Mouse (Mus musculus) spleen, postnatal 4 days (tissue): Measurements from ENCODE around the gene 2310007B03Rik.

Source experiments
- DNase-seq, 2 experiments: peaks; one replicate each; pipeline ENCODE4 v3.0.0; 2022; ENCODE audit warnings: low spot score in 2 of 2

Gene 2310007B03Rik

DNA sequence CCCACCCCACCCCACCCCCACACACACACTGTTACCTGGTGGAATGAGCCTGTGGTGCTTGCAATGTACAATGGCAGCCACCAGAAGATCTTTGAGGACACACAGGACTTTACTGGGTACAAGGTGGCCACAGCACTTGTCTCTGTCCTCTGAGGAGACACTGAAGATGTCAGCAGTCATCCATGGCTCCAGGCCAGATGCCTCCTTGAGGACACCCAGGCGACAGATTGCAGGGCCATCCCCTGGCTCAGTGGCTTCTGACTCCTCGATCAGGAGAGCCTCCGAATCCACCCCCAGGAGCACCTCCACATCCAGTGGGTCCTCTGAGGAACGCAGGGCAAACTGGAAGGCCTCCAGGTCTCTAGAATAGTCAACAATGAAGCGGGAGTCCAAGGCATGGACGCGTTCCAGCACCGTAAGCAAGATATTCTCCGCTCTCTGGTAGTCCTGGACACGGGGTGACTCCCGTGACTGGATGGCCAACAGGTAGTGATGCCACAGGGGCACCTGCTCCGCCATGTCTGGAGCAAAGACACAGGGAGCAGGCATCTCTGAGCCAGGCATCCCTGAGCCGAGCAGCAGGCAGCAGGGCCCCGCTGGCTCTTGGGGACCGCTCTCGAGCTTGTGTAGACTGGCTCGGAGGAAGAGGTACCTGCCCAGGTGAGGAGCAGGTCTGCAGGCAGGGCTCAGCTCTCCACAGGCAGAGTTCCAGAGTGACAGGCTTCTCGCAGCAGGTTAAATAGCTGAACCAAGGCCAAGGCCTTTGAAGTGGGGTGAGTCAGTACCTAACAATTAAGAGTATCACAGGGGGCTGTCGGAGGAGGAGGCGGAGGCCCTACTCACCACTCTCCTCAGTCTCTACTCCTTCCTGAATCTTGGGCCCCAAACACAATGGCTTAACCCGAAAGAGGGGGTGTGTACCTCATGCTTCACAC, 915 bp downstream of the 2310007B03Rik start:
- DNase-seq, result no peak

DNA sequence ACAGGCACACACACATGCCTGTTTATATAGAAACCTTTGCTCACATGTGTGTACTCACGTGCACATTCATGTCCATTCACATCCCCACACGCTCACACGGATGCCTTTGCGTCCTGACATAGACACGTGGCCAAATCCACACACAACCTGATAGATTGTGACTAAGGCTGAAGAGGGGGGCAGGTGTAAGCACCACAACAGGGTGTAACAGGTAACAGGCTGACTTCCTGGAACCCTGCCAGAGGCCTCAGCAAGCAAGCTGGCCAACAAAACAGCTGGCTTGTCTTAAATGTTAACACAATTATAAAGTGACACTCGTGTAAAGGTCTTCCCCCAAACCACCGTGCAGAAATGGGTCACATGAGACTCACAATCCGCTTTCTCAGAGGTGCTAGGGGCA, 1.8 kb downstream of the 2310007B03Rik start:
- DNase-seq, result no peak

DNA sequence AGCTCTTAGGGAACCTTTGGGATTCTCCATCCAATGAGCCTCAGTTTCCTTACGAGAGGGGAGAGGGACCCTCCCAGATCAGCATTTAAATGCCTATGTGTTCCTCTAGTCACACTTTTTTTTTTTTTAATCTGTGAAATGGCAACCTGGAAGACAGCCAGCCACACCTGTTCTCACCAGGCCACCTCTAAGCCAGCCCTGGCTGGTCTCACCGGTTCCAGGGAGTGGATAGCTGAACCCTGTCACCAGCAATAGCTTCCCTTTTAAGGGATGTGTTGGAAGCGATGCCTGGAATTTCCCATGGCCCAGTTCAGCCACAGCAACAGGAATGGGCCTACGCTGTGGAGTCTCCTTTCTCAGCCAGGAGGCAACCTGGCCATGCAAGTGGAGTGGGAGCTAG, 3.2 kb downstream of the 2310007B03Rik start:
- no peak for DNase-seq

DNA sequence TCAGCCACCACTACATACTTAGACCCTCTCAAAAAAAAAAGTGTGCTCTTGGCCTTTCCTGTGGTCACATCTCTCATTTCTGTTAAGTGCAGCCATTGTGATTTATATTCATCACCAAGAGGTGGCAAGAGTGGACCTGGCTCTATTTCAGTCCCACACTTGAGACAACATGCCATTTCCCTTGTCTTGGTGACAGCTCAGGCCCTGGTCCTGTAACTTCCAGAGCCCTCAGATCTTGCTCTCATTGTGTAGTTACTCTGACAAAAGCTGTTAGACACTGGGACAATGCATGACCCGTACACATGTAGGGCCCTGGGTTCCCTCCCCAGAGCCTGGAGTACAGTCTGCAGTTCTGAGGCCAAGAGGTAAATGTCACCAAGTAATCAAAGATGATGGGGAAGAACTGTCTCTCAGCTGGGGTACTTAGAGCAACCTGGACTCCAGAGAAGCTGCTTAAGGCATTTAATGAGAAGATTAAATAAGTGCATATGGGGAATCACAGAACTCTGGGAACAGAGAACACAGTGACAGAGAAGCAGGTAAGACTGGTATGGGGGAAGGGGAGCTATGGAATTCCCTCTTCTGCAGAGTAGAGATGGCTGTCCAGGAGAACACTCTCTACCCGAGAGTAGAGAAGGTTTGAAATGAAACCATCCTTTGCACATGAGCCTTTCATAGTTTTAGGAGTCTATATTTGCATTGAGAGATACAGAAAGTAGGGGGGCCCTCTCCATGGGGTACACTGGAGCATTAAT, 9.7 kb downstream of the 2310007B03Rik start:
- no peak for DNase-seq

DNA sequence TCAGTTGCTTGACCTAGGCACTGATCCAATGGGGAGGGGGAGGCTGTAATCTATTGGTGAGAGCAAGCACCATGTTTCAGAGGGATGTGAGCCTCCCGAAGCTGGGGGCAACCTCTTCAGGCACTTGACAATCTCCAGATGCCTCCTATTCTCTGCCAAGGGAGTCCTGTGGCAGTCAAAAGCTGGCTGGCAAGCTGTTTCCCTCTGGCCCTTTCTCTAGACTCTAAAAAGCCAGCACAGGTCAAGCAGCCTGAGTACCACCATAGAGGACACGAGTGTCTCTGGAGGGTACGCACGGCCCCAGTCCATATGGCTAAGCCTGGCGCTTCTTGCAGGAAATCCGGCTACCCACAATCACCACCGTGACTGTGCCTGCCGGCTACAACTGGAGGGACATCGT, 16.6 kb downstream of the 2310007B03Rik start:
- DNase-seq, result no peak

DNA sequence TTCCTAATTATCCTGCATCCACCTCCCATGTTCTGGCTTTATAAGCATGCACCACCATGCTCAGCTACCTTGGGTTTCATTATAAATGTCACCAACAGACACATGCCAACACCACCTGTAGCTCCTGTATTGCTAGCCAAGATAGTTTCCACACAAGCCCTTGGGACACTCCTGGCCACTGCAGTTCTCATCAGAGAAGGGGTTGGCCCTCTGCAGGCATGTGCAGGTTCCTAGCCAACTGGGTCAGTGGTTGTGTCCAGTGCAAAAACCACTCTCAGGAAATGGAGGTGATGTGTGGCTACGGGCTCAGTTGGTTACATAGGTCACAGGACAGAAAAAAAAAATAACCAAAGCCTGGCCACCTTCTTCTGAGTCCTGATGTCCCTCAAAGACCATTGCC, 17.9 kb downstream of the 2310007B03Rik start:
- DNase-seq, result no peak

DNA sequence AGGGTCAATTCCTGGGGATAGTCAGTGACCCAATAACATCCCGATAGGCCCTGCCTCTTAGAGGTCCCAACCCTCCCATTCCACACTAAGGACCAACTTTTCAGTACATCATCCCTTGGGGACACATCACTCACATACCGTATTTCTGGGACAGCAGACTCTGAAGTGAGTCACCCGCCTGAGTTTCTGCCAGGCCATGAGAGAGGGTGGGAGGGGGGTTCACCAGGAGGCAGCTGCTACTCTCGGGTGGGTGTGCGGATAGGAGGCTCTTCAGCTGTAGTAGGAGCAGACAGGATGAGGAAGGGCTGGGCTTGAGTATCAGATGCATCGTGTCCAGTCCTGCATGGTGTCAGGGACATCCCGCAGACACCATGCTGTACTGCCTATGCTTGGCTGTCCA, 21.0 kb downstream of the 2310007B03Rik start:
- DNase-seq, result no peak

DNA sequence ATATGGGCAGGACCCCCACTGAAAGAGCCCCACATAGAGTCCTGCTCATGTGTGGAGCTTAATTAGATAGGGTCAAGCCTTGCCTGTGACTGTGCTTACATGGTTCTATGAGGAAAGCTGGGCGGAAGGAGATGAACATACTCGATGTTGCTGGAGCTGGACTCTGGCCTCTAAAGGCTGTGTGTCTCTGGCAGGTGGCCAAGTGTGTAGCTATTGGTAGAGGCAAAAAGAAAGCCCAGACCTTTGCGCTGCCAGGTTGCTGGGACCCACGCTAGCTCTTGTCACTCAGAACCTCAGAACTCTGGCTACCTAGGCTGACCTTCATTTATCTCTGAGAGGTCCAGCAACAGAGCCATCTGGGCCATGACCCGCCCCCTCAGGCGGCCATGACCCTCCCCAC, 22.2 kb downstream of the 2310007B03Rik start:
- DNase-seq, result no peak

DNA sequence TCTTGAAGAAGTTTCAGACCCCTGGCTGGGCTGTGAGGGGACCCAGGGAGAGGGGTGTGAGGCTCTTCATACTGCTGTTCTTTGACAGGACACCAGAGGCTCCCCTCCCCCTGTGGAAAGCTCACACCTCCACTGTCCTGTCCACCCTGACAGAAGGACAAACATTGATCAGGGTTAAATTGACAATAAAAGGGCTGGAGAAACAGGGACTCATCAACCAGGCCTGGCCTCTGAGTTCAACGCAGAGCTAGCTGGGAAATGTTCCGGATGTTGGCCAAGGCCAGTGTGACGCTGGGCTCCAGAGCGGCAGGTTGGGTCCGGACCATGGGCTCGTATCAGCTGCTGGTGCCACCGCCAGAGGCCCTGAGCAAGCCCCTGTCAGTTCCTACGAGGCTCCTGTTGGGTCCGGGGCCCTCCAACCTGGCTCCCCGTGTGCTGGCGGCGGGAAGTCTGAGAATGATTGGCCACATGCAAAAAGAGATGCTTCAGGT, 25.7 kb downstream of the 2310007B03Rik start, which contains the start of gene Agxt:
Gene Agxt, plus strand, starts transcription at position 205 of the 491 bp plus-strand sequence.
- DNase-seq, result no peak

DNA sequence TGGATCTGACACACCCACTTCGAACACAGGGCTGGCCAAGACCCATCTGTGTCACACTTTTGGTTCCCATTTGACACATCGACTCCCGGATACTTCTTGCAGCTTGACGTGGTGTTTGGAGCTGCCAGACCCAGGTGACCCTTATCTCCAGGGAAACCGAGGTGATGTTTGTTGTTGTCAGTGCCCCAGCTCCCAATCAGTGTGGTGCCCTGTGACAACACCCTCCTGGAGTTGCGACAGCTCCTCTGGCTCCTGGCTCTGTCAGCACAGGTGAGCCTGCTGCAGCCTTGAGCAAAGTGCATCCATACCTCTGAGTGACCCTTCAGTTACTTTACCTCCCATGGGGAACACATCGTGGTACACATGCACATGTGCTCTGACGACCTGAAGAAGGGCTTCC, 28.1 kb downstream of the 2310007B03Rik start:
- DNase-seq, result no peak

DNA sequence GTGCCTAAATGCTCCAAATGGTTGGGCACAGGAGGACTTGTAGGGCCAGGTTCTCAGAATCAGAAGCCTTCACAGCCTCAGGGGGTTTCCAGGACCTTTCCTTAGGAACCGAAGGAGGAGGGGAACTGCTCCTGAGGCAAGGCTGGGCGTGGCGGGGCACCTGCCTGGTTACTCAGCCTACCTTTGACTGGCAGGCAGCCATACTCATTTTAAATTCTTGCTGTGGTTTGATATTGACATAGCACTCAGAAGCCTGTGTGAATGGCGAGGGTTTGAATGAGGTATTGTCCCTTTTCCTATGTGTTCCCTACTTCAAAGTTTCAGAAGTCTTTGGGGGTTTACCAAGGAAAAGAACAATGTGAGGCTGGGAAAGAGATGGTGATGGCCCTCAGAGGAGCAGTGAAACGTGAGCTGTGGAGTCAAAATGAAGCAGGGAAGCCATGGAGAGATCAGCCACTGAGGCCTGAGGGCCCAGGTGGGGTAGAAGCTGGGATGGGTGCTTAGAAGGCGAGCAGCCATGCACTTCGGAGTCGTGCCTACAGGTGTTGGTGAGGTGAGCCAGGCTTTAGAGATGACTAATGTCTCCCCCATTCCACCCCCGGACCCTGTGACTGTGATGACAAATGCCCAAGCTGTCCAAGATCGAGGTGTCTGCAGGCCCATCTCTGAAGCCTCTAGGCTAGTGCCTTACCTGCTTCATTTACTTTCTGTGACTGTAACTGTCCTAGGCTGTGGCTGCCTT, 30.3 kb downstream of the 2310007B03Rik start:
- peak in 1 of 2 experiments; percentile 54 for DNase-seq

DNA sequence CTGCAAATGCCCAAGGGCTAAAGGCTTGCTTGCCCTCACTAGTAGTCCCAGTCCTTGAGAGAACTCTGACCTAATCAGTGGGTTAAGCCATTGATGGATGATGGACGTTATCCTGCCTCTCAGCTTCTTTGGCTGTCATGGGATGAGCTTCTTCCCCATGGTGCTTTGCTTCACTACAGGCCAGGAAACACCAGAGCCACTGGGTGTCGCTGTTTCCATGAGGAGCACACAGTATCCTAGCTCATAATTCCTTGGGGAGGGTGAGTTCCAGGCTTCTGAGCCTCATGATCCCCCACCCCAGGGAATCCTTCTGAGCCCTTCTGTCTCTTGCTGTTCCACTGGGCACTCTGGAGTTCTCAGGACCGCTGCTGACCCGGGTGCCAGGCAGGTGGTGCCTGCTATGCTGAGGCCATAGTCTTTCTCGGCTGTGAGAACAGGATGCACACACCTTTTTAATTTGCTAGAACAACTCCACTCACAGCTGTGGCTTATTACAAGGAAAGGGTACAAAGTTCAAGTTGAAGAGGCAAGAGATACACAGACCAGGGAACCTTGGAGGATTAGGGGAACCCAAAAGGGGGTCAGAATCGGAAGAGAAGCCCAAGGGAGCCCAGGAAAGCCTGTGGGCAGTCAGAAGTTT, 31.9 kb downstream of the 2310007B03Rik start:
- DNase-seq, result peak in 1 of 2 experiments; percentile 53

DNA sequence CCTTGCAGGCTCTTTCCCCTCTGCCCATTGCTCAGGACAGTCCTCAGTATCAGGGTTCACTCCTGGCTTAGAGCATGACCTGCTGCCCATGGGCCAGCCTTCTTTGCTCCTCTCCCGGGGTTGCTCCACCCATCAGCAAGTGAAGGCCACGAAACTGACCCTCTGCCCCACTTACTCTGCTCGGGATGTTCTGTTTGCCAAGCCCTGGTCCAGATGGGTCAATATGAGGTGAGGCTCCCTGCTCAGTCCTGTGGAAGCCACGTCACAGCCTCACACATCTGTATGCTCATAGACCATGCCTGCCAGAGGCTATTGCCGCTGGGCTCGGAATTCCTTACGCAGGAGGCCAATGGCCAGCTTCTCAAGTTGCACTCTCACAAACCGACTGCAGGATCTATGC, 32.5 kb downstream of the 2310007B03Rik start:
- peak in 1 of 2 experiments; percentile 51 for DNase-seq

DNA sequence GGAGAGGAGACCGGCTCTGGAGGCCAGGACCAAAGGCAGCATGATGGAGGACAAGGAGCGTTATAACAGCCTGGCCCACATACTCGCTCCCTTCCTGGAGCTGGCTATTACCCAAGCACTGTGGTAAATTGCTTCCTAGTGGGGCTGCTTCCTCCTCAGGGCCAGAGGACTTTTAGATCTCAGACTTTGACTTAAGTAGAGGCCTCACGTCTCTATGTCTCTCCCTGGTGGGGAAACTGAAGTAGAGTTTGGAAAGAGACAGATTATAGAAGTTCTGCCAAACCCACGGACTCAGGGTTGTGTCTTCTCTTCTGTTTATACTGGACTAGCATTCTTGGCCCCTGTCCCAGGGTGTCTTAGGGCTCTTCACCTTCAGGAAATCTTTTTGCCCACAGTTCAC, 35.5 kb downstream of the 2310007B03Rik start:
- peak in 1 of 2 experiments; percentile 56 for DNase-seq

DNA sequence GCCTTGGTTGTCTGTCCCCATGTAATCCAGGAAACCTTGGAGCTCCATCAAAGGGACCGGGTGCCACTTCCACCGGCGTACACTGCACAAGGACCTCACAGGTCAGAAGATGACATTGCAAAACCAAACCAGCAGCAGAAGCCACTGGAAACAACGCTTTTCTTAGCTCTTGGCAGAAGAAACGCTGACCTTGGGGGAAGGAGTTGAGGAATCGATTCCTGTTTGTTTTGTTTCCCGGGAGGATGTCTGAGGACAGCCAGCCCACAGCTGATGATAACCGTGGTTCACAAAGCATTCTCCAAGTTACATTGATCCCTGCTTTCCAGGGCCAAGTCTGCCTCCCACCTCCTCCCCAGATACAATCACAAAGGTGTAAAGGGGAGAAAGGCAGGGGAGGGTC, 36.7 kb downstream of the 2310007B03Rik start:
- DNase-seq, result no peak

DNA sequence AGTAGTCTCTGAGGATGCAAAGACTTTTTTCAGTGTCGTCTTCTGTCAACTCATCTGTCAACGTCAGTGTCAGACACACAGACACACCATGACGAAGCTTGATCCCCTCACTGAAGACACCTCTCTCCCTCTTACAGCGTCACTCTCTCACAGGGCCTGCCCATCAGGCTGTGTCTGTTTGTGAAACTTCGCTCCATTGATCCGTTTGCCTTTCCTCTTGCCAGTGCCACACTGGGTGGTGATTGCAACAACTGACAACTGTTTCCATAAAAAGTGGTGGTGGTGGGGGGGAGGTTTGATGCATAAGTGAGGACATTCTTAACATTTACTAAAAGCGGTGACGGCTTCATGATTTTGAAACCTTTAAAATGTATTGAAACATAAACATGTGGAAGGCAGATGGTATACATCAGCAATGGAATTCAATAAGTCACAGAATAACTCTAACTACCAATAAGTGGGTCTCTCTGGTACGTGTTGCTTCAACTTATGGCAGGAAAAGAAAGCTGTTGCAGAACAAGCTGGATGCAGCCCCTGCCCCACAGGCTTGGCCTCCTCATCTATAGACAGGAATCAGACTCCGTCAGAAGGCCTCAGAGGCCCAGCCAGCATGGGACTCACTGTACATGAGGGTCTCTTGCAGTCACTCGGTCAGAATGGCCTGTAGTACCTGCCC, 37.4 kb downstream of the 2310007B03Rik start:
- no peak for DNase-seq

DNA sequence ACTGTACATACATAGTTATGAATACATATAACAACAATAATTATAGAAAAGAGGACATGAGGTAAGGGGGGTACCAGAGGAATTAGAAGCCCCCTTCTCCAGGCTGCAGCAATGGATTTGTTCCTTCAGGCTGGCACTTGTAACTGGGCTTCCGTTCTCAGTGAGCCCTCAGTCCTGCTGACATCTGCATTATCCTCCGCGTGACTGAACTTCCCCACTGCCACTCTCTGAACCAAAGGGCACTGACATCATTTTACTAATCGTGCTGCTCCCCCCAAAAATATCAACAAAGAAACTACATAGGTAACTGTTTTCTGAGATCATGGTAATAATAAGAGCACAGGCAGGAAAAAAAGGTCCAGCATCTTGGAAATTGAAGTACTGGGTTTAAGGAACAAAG, 41.9 kb downstream of the 2310007B03Rik start:
- no peak for DNase-seq

DNA sequence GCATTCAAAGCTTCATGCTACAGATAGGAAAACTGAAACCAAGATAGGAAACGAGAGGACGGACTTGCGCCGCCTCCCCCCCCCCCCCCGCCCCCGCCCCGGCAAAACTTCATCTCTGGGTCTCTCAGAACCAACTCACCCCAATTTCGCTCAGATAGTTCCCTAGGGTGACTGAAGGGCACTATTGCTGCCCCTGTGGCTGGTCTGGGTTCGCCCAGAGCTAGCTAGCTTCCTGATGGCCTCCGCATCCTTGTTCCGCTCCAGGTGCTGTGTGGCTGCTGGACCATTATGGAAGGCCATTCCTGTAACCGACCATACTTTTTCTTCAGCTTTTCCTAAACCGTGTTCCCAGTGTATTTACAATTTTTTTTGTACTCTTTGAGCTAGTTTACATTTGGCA, 45.3 kb downstream of the 2310007B03Rik start:
- DNase-seq, result no peak

DNA sequence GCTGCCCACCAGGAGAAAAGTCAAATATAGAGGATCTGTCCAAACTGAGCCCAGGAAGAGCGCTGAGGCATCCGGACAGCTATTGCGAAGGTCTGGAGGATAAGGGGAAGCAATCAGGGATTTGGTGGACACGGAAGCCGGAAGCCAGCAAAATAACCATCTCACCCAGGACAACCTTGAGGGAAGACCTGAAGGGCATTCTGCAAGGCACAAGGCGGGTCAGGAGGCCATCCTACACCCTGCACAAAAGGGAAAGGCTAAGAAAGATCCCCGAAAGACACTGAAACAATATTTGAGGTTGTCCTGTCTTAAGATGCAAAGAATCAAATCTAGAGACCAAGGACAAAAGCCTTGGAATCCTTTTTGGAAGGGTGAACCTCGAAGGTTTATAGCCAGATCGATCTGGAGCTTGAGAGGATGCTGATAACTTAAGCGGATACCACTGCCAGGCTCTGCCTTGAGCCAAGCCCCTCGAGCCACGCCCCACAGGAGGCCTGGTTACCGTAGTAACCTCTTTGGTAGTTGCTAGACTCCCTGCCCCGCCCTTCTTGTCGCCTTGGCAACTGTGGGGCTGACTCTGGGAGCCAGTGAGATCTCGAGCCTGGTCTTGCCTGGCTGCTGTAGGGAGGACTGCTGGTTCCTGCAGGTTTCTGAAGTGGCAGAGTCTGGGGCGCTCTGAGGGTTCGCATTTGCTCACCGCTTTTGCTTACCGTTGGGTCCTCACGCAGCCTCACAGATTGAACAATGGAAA, 45.9 kb downstream of the 2310007B03Rik start:
- DNase-seq, result no peak

DNA sequence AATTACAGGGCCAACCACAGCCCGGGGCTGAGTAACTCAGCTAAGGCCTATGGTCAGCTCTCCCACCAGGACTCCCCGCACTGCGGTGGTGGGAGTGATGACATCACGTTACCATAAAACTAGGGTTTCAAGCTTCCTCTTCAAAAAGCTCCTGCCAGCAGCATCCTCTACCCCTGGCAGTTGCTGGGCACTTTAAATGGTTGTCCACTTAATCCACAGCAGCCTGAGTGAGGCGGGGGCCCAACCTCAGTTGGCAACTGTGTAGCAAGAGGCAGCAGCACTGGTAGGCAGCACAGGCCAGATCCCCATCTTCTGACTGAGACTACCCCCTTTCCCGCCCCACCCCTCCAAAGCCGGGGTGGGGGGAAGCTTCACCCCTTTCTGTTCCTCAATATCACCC, 58.0 kb downstream of the 2310007B03Rik start:
- no peak for DNase-seq
